Mouse (Mus musculus): ENCODE measurements around the gene Hist2h2aa2. TPM values are rescaled to one million over a fixed set of nuclear protein-coding genes. Genes with fewer than 3 reads are reported as not detected.
"Not testable (repeated sequence)": the region's sequence is repeated elsewhere in the genome, so short reads cannot be mapped to it uniquely, and the experiment has no call there.

The Hist2h2aa2 gene
- total RNA-seq, 1 experiment from 2014 or later: 972 TPM

DNA sequence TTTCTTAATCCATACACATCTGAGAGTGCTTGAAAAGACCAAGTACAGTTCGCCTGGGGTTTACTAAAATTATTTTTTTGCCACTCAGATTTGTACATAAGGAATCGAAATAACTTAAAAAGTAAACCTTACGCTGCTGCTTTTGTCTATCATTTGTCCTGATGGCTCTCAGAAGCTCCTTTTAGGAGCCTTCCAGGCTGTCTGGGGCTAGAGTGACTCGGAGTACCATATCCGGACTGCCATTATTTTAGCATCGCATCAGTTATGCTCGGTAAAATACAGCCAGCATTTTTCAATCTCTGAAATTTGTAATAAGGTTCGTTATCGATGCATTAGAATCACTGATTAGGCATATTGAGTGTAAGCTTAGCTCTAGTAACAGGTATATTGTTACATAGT lies 722 bp upstream of the Hist2h2aa2 start:
- no peak for ATAC-seq (ENCODE audit: extremely low read depth, insufficient number of reproducible peaks, low FRiP score, poor library complexity, severe bottlenecking)

DNA sequence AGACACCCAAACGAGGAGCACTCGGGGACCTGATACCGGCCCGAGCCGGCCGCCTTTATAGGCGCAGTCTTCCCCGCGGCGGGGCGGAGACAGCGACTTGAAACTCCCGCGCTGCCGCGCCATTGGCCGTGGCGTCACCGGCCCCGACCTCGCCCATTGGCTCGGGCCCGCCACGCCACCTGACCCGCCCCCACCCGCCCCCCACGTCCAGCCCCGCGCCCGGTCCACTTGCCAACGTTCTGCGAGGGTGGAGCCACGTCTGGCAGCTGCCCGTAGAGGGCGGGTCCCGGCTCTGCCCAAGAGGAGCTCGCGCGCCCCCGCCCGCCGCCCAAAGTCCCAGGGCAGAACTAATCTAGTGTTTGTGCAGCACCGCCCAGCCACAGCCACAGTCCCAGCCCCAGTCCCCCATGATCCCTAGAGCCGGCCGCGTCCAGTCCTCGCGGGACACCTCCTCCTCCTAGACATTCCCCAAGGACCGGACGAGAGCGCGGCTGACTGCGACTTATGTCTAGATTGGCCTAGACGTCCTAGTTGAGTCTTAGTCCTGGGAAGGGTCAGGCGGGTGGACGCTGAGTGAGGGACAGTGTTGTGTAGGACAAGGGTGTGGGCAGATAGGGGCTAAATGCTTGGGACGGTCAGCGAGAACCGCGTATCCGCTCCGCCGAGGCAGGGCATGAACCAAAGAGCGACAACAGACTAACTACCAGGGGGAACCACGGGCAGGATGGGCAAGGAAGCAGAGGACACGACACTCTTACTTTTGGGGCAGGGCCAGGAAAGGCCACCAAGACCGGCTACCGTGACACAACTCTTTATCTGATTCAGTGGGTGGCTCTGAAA lies 902 bp downstream of the Hist2h2aa2 start, which contains the start of gene Hist2h3c2:
TSS of gene Hist2h3c2 (minus strand) at position 174 of the 840 bp plus-strand sequence.
- ATAC-seq (ENCODE audit: extremely low read depth, insufficient number of reproducible peaks, low FRiP score, poor library complexity, severe bottlenecking): peak; percentile 80

DNA sequence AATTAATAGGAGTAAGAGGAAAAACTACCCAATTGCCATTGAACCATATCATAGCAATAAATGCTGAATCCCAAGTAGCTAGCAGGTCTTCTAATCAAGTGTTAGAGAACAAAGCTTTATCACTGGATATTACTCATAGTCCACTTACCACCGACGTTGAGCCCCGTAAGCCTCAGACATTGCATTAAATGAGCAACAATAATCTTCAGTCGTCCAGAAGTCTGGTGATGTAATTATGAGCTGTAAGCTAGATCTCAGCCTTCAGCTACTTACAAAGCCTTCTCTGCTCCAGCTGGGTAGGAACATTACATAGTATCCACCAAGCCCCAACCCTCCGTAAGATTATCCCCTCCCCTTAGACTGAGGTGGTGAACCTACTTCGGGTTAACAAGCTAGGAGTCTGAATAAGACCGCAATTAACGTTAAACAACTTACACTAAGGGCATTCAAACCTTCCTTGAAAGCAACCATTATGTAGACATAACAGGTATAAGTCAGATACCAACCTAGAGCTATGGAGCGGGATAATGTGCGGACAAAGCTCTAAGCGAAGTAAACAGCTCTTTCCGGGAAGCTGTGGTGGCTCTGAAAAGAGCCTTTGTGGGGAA lies 2.1 kb downstream of the Hist2h2aa2 start:
- ATAC-seq (ENCODE audit: extremely low read depth, insufficient number of reproducible peaks, low FRiP score, poor library complexity, severe bottlenecking): no peak

DNA sequence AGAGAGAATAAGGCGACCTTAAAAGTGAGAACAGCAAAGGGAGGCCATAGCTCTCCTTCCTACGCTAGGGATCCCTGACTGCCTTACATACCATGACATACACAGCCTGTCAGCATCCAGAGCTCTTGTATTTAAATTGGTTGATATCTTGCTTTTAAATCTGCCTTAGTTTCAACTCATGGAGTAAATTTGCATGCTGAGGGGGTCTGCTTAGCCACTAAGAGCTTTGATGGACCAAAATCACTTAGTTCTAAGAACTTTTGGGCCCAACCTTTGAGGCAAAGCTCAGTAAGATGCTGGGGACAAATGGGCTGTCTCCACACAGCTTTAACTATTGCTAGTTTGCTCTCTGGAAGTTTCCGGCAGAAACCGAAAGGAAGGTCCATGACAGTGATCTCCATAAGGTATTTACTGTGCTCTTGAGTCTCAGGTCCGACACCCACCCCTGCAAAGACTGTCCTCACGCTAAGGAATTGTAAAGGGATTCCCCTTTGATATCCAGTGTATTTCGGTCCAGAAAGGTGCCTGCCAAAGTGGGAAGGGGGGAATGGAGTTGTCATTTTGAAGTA lies 2.7 kb downstream of the Hist2h2aa2 start:
- ATAC-seq (ENCODE audit: extremely low read depth, insufficient number of reproducible peaks, low FRiP score, poor library complexity, severe bottlenecking): no peak

DNA sequence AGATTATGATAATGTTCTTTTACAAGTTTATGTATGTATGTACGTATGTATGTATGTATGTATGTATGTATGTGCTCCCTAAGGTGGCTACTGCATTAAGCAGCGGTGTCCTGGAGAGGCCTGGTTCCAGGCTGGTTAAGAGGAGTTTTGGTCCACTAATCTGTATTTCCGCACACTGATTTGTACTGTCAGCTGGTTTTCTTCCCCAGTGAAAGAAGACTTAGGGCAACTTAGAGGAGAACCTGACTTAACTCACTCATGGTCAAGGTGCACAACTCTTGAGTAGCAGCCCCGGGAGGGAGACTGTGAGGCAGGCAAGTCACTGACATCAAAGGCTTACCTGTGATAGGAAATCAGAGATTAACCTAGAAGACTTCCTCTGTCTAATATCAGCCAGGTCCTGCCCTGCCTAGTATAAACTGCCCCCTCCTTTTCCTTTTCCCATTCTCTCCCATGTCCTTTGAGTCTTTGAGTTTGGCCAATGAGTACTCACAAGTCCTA lies 3.2 kb downstream of the Hist2h2aa2 start:
- no peak for ATAC-seq (ENCODE audit: extremely low read depth, insufficient number of reproducible peaks, low FRiP score, poor library complexity, severe bottlenecking)

DNA sequence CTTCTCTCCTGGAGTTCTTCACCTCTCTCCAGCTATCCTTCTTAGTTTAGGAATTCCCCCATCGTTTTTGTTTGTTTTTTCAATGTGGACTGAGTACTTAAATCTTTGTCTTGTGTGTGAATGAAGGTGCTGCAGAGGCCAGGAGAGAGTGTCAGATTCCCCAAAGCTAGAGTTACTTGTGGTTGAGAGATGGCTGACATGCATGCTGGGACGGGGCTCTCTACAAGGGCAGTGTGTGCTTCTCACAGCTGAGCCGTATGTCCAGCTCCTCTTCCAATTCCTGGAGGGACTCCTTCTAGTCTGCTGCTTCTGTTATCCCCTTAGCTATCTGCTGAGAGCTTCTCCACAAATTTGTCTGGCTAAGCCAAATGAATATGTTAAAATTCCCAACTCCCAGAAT lies 4.2 kb downstream of the Hist2h2aa2 start:
- no peak for ATAC-seq (ENCODE audit: extremely low read depth, insufficient number of reproducible peaks, low FRiP score, poor library complexity, severe bottlenecking)

DNA sequence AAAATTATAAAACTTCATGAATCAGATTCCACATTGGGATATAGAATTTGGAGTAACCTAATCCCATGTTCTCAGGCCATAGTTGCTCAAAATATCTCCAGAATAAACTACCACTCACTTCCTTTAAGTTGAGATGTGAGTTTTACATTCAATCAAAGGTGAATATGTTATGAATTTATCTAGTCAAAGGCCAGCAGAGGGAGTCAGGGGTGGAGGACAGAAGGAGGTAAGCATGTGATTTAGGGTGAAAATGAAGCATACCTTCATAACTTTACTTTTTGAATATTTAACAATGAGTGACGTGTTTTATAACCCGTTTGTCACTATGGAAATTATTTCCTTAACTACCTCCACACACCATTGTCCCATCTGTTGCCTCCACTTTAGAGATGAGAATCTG lies 5.2 kb downstream of the Hist2h2aa2 start:
- no peak for ATAC-seq (ENCODE audit: extremely low read depth, insufficient number of reproducible peaks, low FRiP score, poor library complexity, severe bottlenecking)

DNA sequence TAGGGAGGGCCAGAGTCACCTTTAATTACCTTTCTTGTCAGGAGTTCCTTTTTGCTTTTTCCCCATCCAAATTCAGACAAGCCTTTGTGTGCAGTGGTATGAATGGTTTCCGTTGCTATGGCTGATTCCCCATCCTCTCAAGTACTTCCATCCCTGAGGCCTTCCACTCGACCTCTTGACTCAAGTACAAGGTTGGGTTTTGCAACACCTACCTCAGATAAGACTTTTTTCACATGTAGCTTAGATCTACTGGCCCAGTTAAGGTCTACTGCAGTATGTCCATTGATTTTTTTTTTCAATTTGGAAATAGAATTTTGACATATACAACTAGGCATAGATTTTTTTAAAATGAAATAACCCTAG lies 8.3 kb downstream of the Hist2h2aa2 start:
- ATAC-seq (ENCODE audit: extremely low read depth, insufficient number of reproducible peaks, low FRiP score, poor library complexity, severe bottlenecking): no peak

DNA sequence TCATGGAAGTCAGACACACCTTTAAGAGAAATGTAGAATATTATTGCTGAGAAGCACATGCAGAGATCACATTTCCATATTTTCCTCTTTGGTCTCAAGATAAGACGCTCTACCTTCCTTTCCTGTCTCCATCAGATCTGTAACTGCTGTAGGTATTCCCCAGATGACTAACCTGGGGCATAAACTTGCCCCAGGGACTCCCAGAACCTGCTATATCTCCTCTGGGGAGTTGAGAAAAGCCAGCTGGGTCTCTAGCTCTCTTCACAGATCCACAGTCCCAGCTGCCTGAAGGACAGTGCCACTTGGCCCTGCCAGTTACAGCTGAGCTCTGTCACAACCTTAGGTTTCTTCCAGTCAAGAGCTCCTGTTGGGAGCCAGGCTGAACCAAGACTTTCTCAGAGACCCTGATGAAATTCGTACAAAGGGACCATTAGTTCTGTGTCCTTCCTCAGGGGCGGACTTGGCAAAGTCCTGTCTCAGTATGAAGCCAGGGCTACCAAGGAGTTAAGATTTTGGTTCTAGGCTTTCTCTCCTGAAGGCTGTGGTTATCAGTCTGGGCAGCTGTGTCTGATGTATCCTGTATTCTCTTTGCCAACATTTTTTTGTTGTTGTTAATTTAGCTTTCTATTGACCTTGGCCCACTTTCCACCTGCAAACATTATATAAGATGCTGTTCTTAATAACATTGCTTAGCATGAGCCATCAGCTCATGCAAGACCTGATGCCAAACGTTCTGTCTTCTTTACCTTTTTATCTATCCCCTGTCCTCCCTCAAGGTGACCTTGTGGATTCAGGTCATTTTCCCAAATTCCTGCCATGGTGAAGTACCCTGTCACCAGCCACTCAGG lies 8.9 kb downstream of the Hist2h2aa2 start:
- ATAC-seq (ENCODE audit: extremely low read depth, insufficient number of reproducible peaks, low FRiP score, poor library complexity, severe bottlenecking): no peak

DNA sequence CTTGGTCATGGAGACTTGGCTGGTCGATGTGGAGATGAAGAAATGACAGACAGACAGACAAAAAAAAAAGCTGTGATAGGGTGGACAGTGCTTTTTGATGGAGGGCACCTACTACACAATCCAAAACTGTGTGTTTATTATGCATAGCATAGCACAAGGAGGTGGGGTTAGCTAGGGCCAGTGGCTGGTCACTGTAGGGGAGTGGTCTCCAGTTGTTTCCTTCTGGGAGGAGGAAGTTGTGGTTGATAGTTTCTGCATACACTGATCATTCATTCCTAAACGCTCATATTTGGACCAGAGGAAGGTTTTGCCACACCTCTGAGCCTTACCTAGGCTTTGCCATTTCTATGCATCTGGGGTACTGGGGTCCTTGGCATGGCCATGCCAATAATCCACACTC lies 9.7 kb downstream of the Hist2h2aa2 start:
- no peak for ATAC-seq (ENCODE audit: extremely low read depth, insufficient number of reproducible peaks, low FRiP score, poor library complexity, severe bottlenecking)

DNA sequence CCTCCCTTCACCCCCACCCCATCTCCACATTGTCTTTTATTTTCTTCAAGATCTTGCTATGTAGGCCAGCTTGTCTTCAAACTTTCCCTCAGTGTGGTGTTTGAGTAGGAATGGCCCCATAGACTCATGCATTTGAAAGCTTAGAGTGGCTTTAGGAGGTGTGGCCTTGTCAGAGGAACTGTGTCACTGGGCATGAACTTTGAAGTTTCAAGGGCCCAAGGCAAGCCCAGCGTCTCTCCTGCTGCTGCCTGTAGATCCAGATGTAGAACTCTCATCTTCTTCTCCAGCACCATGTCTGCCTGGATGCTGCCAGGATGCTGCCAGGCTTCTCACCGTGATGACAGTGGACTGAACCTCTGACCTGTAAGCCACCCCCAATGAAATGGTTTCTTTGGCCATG lies 11.2 kb downstream of the Hist2h2aa2 start:
- ATAC-seq (ENCODE audit: extremely low read depth, insufficient number of reproducible peaks, low FRiP score, poor library complexity, severe bottlenecking): no peak

DNA sequence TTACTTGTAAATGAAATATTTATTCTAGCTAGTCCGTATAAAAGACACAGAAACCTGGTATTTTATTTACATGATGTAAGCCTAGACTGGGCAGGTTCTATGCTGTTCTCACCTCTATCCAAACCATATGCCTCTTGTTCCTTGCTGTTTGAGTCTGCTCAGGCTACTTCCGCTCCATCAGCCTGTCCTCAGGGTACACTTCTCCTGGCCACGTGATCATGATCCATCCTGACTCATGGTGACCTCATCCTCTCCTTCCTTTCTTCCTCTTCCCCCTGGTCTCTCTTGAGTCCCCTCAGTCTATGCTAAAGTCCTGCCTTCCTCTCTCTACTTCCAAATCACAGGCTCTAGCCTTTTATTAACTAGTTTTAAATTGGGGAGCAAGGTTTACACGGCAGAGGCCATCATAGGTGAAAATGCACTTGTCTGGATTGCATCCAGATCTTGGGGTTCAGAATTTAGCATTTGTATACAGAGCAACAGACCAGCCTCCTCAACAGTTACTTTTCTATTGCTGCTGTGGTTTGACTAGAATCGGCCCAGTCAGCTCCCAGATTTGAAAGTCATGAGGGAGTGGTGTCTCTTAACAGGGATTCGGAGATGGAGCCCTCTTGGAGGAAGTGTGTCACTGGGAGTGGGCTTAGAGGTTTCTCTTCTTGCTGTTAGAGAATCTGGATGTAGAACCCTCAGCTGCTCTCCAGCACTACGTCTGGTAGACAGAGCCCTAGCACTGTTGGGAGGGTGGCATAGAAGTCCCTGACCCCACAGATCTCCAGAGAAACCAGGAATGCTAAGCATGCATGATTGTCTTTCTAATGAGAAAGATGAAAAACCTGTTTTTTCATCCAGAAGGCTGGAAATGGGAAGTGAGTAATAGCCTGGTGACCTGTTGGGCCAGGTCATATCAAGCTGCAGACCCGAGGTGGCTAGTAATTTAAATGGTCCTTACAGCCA lies 13.1 kb downstream of the Hist2h2aa2 start:
- ATAC-seq (ENCODE audit: extremely low read depth, insufficient number of reproducible peaks, low FRiP score, poor library complexity, severe bottlenecking): peak; percentile 23; the same call in 1 of the 2 replicates

DNA sequence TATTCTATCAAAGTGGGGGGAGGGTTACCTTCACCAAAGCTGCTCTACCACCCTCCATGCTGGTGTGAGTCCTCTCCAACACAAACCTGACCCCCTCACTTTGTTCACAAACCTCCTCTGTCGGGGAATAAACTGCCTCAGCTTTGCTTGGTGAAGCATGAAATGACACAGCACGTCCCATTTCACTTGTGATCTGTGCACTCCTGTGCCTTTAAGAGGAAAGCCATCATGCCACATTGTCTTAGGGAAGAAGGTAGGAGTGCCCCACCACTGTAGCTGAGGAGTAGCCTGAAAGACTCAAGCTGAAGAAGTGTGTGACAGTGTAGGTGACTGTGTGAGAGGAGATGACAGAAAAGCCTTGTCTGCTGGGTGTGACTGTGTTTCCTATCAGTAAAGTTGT lies 14.7 kb downstream of the Hist2h2aa2 start:
- ATAC-seq (ENCODE audit: extremely low read depth, insufficient number of reproducible peaks, low FRiP score, poor library complexity, severe bottlenecking): no peak

DNA sequence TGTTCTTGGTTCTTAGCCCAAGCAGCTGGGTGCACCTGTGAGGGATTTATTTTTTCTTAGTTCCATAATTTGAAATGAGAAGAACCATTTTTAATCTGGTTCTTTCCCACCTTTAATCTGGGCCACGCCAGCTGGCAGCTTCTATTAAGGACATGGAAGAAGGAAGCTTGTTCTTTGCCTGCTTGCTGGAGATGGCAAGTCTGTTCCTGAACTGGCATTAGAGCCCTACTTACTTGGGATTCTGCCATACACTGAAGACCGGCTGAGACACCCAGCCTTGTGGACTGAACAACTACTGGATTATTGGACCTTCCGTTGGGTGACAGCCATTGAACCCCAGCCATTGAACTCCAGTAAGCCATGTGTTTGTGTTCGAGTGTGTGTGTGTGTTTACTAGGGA lies 17.3 kb downstream of the Hist2h2aa2 start:
- ATAC-seq (ENCODE audit: extremely low read depth, insufficient number of reproducible peaks, low FRiP score, poor library complexity, severe bottlenecking): no peak

DNA sequence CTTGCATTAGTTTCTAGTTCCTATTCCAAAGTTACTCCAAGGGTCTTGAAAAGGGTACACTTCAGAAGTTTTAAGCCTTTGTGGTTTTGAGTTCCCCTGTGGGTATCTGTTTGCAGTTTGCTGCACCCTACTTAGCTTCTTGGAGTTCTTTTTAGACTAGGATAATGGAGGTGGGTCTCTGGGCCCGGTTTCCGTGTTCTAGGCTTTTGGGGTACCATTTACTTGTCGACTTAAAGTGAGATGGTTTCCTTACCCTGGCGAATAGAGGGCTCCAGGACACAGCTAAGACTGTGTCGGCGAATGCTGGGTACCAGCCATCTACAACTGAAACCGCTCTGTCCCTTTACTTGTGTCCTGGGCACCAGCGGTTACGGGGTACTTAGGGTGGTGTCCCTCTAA lies 18.4 kb downstream of the Hist2h2aa2 start:
- no peak for ATAC-seq (ENCODE audit: extremely low read depth, insufficient number of reproducible peaks, low FRiP score, poor library complexity, severe bottlenecking)

DNA sequence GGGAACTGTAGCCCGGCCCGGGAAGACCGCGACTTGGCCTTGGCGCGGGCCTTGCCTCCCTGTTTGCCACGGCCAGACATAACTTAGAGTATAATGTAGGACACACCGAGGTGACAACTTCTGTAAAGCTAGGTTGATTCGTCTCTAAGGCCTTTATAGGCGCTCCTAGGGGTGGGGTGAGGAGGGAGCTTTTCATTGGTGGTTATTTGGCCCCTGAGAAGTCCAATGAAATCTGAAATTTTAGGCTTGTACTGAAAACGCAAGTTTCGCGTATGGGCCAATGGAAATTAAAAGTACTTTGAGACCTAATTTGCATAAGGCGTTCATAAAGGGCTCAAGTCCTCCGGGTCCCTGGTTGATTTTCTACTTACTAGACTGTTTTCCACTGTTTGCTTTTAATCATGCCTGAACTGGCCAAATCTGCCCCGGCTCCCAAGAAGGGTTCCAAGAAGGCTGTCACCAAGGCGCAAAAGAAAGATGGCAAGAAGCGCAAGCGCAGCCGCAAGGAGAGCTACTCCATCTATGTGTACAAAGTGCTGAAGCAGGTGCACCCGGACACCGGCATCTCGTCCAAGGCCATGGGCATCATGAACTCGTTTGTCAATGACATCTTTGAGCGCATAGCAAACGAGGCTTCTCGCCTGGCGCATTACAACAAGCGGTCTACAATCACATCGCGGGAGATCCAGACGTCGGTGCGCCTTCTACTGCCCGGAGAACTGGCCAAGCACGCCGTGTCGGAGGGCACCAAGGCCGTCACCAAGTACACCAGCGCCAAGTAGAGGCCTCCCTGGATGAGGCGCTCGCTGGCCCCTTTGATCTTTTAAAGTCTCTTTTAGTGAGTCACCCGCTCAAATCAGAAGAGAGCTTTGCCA lies 19.1 kb downstream of the Hist2h2aa2 start, which contains the start of the genes Hist2h2ac and Hist2h2be:
TSS of gene Hist2h2ac (minus strand) at position 116 of the 875 bp plus-strand sequence.
TSS of gene Hist2h2be (plus strand) at position 355 of the 875 bp plus-strand sequence.
- peak; percentile 83 for ATAC-seq (ENCODE audit: extremely low read depth, insufficient number of reproducible peaks, low FRiP score, poor library complexity, severe bottlenecking)

DNA sequence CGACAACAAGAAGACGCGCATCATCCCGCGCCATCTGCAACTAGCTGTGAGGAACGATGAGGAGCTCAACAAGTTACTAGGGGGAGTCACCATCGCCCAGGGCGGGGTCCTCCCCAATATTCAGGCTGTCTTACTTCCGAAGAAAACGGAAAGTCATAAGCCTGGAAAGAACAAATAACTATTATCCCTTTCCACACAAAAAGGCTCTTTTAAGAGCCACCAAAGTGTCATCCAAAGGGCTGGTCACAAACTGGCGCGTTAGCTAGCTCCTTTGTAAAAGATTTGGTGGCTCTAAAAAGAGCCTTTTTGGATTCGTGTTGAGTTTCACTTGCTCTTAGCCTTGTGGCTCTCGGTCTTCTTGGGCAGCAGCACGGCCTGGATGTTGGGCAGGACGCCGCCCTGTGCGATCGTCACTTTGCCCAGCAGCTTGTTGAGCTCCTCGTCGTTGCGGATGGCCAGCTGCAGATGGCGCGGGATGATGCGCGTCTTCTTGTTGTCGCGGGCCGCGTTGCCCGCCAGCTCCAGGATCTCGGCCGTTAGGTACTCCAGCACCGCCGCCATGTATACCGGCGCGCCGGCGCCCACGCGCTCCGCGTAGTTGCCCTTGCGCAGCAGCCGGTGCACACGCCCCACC lies 19.8 kb downstream of the Hist2h2aa2 start:
- ATAC-seq (ENCODE audit: extremely low read depth, insufficient number of reproducible peaks, low FRiP score, poor library complexity, severe bottlenecking): not testable (repeated sequence)
